Mouse (Mus musculus): ENCODE measurements at regions not wholly inside any gene's neighbourhood (a gene's known extent, or its start where the extent isn't known, plus 50 kb on each side); places are given as distances from the start of the nearest gene placed in this dataset.

- no peak for ATAC-seq (ENCODE audit: low TSS enrichment)
Measured at GRCm38 (mm10) chr2:21267149-21267761, 61.7 kb downstream of the Thnsl1 start.

- peak; percentile 55 for ATAC-seq (ENCODE audit: low TSS enrichment)
Measured at GRCm38 (mm10) chr2:21269989-21270846, 64.7 kb downstream of the Thnsl1 start.

- ATAC-seq (ENCODE audit: low TSS enrichment): no peak
Measured at GRCm38 (mm10) chr2:21273416-21273815, 67.9 kb downstream of the Thnsl1 start.

- no peak for ATAC-seq (ENCODE audit: low TSS enrichment)
Measured at GRCm38 (mm10) chr2:21275315-21275714, 69.8 kb downstream of the Thnsl1 start.

- peak; percentile 97 for ATAC-seq (ENCODE audit: low TSS enrichment)
Measured at GRCm38 (mm10) chr2:21280794-21281420, 75.4 kb downstream of the Thnsl1 start.

- ATAC-seq (ENCODE audit: low TSS enrichment): peak; percentile 28; the same call in 1 of the 2 replicates
Measured at GRCm38 (mm10) chr2:21282505-21283200, 77.1 kb downstream of the Thnsl1 start.

GRCm38 (mm10) chr2:21284881-21285280 is 79.4 kb downstream of the Thnsl1 start:
- no peak for ATAC-seq (ENCODE audit: low TSS enrichment)

GRCm38 (mm10) chr2:21287786-21288185 is 79.6 kb upstream of the Gpr158 start:
- peak; percentile 97 for ATAC-seq (ENCODE audit: low TSS enrichment)

- peak; percentile 71 for ATAC-seq (ENCODE audit: low TSS enrichment)
Measured at GRCm38 (mm10) chr2:21292669-21293151, 74.6 kb upstream of the Gpr158 start.

- ATAC-seq (ENCODE audit: low TSS enrichment): no peak
Measured at GRCm38 (mm10) chr2:21294002-21294401, 73.3 kb upstream of the Gpr158 start.

- no peak for ATAC-seq (ENCODE audit: low TSS enrichment)
Measured at GRCm38 (mm10) chr2:21299681-21300080, 67.7 kb upstream of the Gpr158 start.

Data from frontal cortex, adult (tissue).